Mouse (Mus musculus): ENCODE data around the gene Cdc40. TPM values are rescaled to one million over a fixed set of nuclear protein-coding genes. Genes with fewer than 3 reads are reported as not detected.

The Cdc40 gene
- polyA plus RNA-seq, 1 experiment from 2014 or later: 27.4 TPM

GRCm38 (mm10) chr10:40856703-40857102 is 26.4 kb downstream of the Cdc40 start:
- H3K4me3 ChIP-seq: no peak overlapping the region
- WGBS: 84% methylated on average over 7 of the region's 7 CpGs
- H3K9ac ChIP-seq: no peak overlapping the region
- H3K9me3 ChIP-seq: no peaks in the 10 kb centered on the region
- no peak for ATAC-seq (ENCODE audit: insufficient number of reproducible peaks, low FRiP score, low TSS enrichment, low read depth)
- H3K4me2 ChIP-seq: no peak overlapping the region
- H3K36me3 ChIP-seq: no peaks in the 10 kb centered on the region; the same call in 1 of the 2 replicates
- no peaks in the 10 kb centered on the region for H3K27me3 ChIP-seq
- H3K27ac ChIP-seq: no peak overlapping the region
- H3K4me1 ChIP-seq: no peaks in the 10 kb centered on the region

GRCm38 (mm10) chr10:40855616-40856015 is 27.5 kb downstream of the Cdc40 start:
- WGBS: 55% methylated on average over 2 of the region's 2 CpGs
- H3K27me3 ChIP-seq: no peaks in the 10 kb centered on the region
- no peak for ATAC-seq (ENCODE audit: insufficient number of reproducible peaks, low FRiP score, low TSS enrichment, low read depth)

GRCm38 (mm10) chr10:40851138-40851537 is 32.0 kb downstream of the Cdc40 start:
- Histone ChIP-seq H3K4me2 (no peak overlapping the region), H3K9me3 (no peaks in the 10 kb centered on the region), H3K27me3 (no peaks in the 10 kb centered on the region), H3K4me3 (no peak overlapping the region), H3K36me3 (peaks cover 19% of the 10 kb centered on the region; the same call in 1 of the 2 replicates), H3K4me1 (no peaks in the 10 kb centered on the region), H3K9ac (no peak overlapping the region), H3K27ac (no peak overlapping the region)
- no peak for ATAC-seq (ENCODE audit: insufficient number of reproducible peaks, low FRiP score, low TSS enrichment, low read depth)

More at GRCm38 (mm10) chr10:40855616-40856015, 27.5 kb downstream of the Cdc40 start:
- no peak overlapping the region for H3K4me2 ChIP-seq
- H3K36me3 ChIP-seq: no peaks in the 10 kb centered on the region; the same call in 1 of the 2 replicates
- no peaks in the 10 kb centered on the region for H3K9me3 ChIP-seq
- no peak overlapping the region for H3K9ac ChIP-seq
- H3K4me1 ChIP-seq: no peaks in the 10 kb centered on the region
- no peak overlapping the region for H3K4me3 ChIP-seq
- no peak overlapping the region for H3K27ac ChIP-seq

- no peaks in the 10 kb centered on the region for H3K27me3 ChIP-seq
- no peaks in the 10 kb centered on the region; the same call in 1 of the 2 replicates for H3K4me1 ChIP-seq
- no peak overlapping the region for H3K4me3 ChIP-seq
- 90% methylated on average over 2 of the region's 2 CpGs for WGBS
- no peak overlapping the region for H3K4me2 ChIP-seq
- ATAC-seq (ENCODE audit: insufficient number of reproducible peaks, low FRiP score, low TSS enrichment, low read depth): no peak
- no peak overlapping the region for H3K27ac ChIP-seq
- H3K9me3 ChIP-seq: no peaks in the 10 kb centered on the region
- H3K9ac ChIP-seq: no peak overlapping the region
- peaks cover 20% of the 10 kb centered on the region; the same call in 1 of the 2 replicates for H3K36me3 ChIP-seq
These were observed 32.5 kb downstream of the Cdc40 start for GRCm38 (mm10) chr10:40850644-40851043.

- Histone ChIP-seq H3K27ac (no peak overlapping the region), H3K27me3 (no peaks in the 10 kb centered on the region), H3K36me3 (peaks cover 27% of the 10 kb centered on the region), H3K4me1 (peaks cover 8% of the 10 kb centered on the region; the same call in 1 of the 2 replicates), H3K4me3 (no peak overlapping the region), H3K9ac (no peak overlapping the region), H3K9me3 (no peaks in the 10 kb centered on the region), H3K4me2 (no peak overlapping the region)
- ATAC-seq (ENCODE audit: insufficient number of reproducible peaks, low FRiP score, low TSS enrichment, low read depth): no peak
- WGBS: 91% methylated on average over 10 of the region's 10 CpGs
These were observed 35.8 kb downstream of the Cdc40 start for GRCm38 (mm10) chr10:40847176-40847874.

DNA sequence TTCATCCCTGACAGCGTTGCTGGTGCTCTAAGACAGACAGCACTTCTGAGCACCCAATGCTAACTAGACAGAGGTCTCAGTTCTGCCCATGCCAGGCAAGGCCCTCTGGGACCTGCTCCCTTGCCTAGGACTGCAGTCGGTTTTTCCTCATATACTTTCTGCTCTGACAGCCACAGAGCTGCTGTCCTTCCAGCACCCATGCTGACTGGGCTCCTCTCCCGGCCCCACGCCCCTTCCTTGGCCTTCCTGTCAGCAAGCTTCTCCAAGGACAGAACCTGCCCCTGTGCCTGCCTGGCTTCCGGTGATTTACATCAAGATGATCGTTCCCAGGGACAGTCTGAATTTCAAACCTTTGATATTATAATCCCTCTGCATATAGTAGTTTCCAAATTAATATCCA is 37.5 kb downstream of the Cdc40 start:
- Histone ChIP-seq H3K4me3 (no peak overlapping the region), H3K36me3 (peaks cover 41% of the 10 kb centered on the region), H3K27me3 (no peaks in the 10 kb centered on the region), H3K4me1 (peaks cover 8% of the 10 kb centered on the region; the same call in 1 of the 2 replicates), H3K9ac (no peak overlapping the region), H3K9me3 (no peaks in the 10 kb centered on the region), H3K4me2 (no peak overlapping the region), H3K27ac (no peak overlapping the region)
- 69% methylated on average over 6 of the region's 6 CpGs for WGBS
- ATAC-seq (ENCODE audit: insufficient number of reproducible peaks, low FRiP score, low TSS enrichment, low read depth): no peak

DNA sequence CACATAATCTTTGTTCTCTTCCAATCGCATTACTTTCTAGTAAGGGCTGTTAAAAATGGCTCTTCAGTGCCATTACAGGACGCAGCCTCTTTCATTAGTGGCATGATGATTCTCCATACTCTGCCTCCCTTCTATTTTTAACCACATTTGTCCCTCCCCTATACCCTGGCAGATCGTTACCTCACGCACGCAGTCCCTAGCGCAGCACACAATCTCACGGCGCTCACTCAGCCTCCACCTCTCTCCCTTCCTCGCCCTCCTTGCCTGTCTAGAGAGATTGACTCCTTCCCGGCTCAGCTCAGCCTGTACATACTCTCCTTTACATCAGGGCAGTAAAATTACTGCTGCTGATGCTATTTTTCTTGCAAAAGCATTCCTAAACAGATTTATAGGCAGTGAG is 38.6 kb downstream of the Cdc40 start:
- Histone ChIP-seq H3K27ac (no peak overlapping the region), H3K36me3 (peaks cover 43% of the 10 kb centered on the region), H3K4me2 (no peak overlapping the region), H3K4me1 (peaks cover 8% of the 10 kb centered on the region; the same call in 1 of the 2 replicates), H3K9ac (no peak overlapping the region), H3K27me3 (no peaks in the 10 kb centered on the region), H3K9me3 (no peaks in the 10 kb centered on the region), H3K4me3 (no peak overlapping the region)
- peak; percentile 74; the same call in 1 of the 2 replicates for ATAC-seq (ENCODE audit: insufficient number of reproducible peaks, low FRiP score, low TSS enrichment, low read depth)
- 28% methylated on average over 10 of the region's 10 CpGs for WGBS

DNA sequence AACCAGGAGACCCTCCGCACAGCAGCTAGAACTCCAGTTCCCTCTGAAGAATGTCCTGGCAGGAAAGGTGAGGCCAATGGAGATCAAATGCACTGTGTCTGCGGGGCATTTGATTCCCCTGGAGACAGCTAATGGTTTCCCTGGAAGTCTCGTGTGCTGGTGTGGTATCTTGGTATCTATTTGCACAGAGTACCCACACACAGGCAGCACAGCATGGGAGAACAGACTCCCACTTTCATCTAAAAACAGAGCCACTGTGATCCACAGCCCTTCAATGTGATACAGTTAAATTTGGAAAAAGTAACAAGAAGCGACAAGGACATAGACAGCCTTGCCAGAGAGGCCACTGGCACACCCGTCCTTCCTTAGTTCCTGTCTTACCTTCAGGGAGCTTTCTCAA is 39.3 kb downstream of the Cdc40 start:
- Histone ChIP-seq H3K9me3 (no peaks in the 10 kb centered on the region), H3K27me3 (no peaks in the 10 kb centered on the region), H3K4me3 (no peak overlapping the region), H3K36me3 (peaks cover 46% of the 10 kb centered on the region), H3K4me1 (peaks cover 8% of the 10 kb centered on the region; the same call in 1 of the 2 replicates), H3K9ac (no peak overlapping the region), H3K4me2 (no peak overlapping the region), H3K27ac (no peak overlapping the region)
- WGBS: 62% methylated on average over 5 of the region's 5 CpGs
- ATAC-seq (ENCODE audit: insufficient number of reproducible peaks, low FRiP score, low TSS enrichment, low read depth): no peak

- ATAC-seq (ENCODE audit: insufficient number of reproducible peaks, low FRiP score, low TSS enrichment, low read depth): no peak
- Histone ChIP-seq H3K4me2 (no peak overlapping the region), H3K27me3 (no peaks in the 10 kb centered on the region), H3K36me3 (peaks cover 43% of the 10 kb centered on the region), H3K27ac (no peak overlapping the region), H3K9me3 (no peaks in the 10 kb centered on the region), H3K9ac (no peak overlapping the region), H3K4me3 (no peak overlapping the region), H3K4me1 (peaks cover 8% of the 10 kb centered on the region; the same call in 1 of the 2 replicates)
- 87% methylated on average over 5 of the region's 5 CpGs for WGBS
These were observed 43.0 kb downstream of the Cdc40 start for GRCm38 (mm10) chr10:40840086-40840485.

GRCm38 (mm10) chr10:40831267-40831666 is 51.8 kb downstream of the Cdc40 start:
- no peak overlapping the region for H3K27ac ChIP-seq
- 76% methylated on average over 6 of the region's 7 CpGs for WGBS
- ATAC-seq (ENCODE audit: insufficient number of reproducible peaks, low FRiP score, low TSS enrichment, low read depth): no peak
- H3K27me3 ChIP-seq: no peaks in the 10 kb centered on the region
- H3K4me1 ChIP-seq: no peaks in the 10 kb centered on the region
- H3K4me2 ChIP-seq: no peak overlapping the region
- H3K4me3 ChIP-seq: no peak overlapping the region
- no peaks in the 10 kb centered on the region for H3K9me3 ChIP-seq
- H3K36me3 ChIP-seq: peaks cover 42% of the 10 kb centered on the region
- H3K9ac ChIP-seq: no peak overlapping the region

DNA sequence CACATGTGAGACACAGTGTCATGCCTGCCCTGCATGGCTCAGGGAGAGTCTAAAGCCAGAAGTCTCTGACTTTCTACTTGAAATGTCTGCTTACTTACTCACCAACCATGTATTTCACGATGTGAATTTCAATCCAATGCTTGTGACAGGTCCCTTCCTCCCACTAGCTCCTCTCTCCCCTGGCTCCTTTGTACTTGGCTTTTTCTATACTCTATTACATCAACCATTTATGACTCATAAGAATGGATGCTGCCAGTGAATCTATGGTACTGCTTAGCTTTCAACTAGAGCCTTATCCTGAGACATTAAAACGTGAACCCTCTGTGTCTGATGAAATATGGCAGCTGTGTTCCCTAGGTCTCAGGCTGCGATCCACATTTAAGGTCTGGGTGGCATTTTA is 52.8 kb downstream of the Cdc40 start:
- Histone ChIP-seq H3K4me3 (no peak overlapping the region), H3K36me3 (peaks cover 35% of the 10 kb centered on the region), H3K4me2 (no peak overlapping the region), H3K27me3 (no peaks in the 10 kb centered on the region), H3K9ac (no peak overlapping the region), H3K9me3 (no peaks in the 10 kb centered on the region), H3K4me1 (no peaks in the 10 kb centered on the region), H3K27ac (no peak overlapping the region)
- 90% methylated on average over 3 of the region's 3 CpGs for WGBS
- ATAC-seq (ENCODE audit: insufficient number of reproducible peaks, low FRiP score, low TSS enrichment, low read depth): no peak

GRCm38 (mm10) chr10:40827706-40828105 is 55.4 kb downstream of the Cdc40 start:
- peaks cover 17% of the 10 kb centered on the region for H3K36me3 ChIP-seq
- no peak overlapping the region for H3K9ac ChIP-seq
- WGBS: 82% methylated on average over 4 of the region's 4 CpGs
- no peak overlapping the region for H3K4me2 ChIP-seq
- H3K9me3 ChIP-seq: no peaks in the 10 kb centered on the region
- no peaks in the 10 kb centered on the region for H3K27me3 ChIP-seq
- no peak for ATAC-seq (ENCODE audit: insufficient number of reproducible peaks, low FRiP score, low TSS enrichment, low read depth)
- H3K4me3 ChIP-seq: no peak overlapping the region
- H3K4me1 ChIP-seq: no peaks in the 10 kb centered on the region
- H3K27ac ChIP-seq: no peak overlapping the region

All from limb, embryonic 15.5 days (tissue).